Mouse (Mus musculus): ENCODE data around the gene Mx1.

Mx1 gene

GRCm38 (mm10) chr16:97447386-97447785, 15.3 kb downstream of the Mx1 start:
- DNase-seq (ENCODE audit: extremely low spot score), result no peak

GRCm38 (mm10) chr16:97443670-97444263, 18.9 kb downstream of the Mx1 start:
- DNase-seq (ENCODE audit: extremely low spot score), result peak; percentile 58

GRCm38 (mm10) chr16:97441967-97442366, 20.7 kb downstream of the Mx1 start:
- no peak for DNase-seq (ENCODE audit: extremely low spot score)

GRCm38 (mm10) chr16:97438191-97438590, 24.5 kb downstream of the Mx1 start:
- no peak for DNase-seq (ENCODE audit: extremely low spot score)

GRCm38 (mm10) chr16:97437448-97438056, 25.2 kb downstream of the Mx1 start:
- no peak for DNase-seq (ENCODE audit: extremely low spot score)

GRCm38 (mm10) chr16:97434206-97434605, 28.5 kb downstream of the Mx1 start:
- no peak for DNase-seq (ENCODE audit: extremely low spot score)

GRCm38 (mm10) chr16:97431328-97431727, 31.4 kb downstream of the Mx1 start:
- no peak for DNase-seq (ENCODE audit: extremely low spot score)

GRCm38 (mm10) chr16:97430091-97430490, 32.6 kb downstream of the Mx1 start:
- DNase-seq (ENCODE audit: extremely low spot score), result no peak

GRCm38 (mm10) chr16:97428026-97428425, 34.7 kb downstream of the Mx1 start:
- no peak for DNase-seq (ENCODE audit: extremely low spot score)

- DNase-seq (ENCODE audit: extremely low spot score), result no peak
These were observed 39.1 kb downstream of the Mx1 start for GRCm38 (mm10) chr16:97423627-97424026.

- DNase-seq (ENCODE audit: extremely low spot score), result no peak
These were observed 41.0 kb downstream of the Mx1 start for GRCm38 (mm10) chr16:97421671-97422070.

- no peak for DNase-seq (ENCODE audit: extremely low spot score)
These were observed 43.8 kb downstream of the Mx1 start for GRCm38 (mm10) chr16:97418749-97419453.

- DNase-seq (ENCODE audit: extremely low spot score), result peak; percentile 76
These were observed 44.7 kb downstream of the Mx1 start for GRCm38 (mm10) chr16:97417896-97418542.

GRCm38 (mm10) chr16:97405476-97406012, 57.2 kb downstream of the Mx1 start:
- DNase-seq (ENCODE audit: extremely low spot score), result no peak

GRCm38 (mm10) chr16:97402213-97402785, 60.4 kb downstream of the Mx1 start:
- no peak for DNase-seq (ENCODE audit: extremely low spot score)

- DNase-seq (ENCODE audit: extremely low spot score), result no peak
These were observed 61.0 kb downstream of the Mx1 start for GRCm38 (mm10) chr16:97401741-97402140.

- DNase-seq (ENCODE audit: extremely low spot score), result no peak
These were observed 62.7 kb downstream of the Mx1 start for GRCm38 (mm10) chr16:97399991-97400390.

- DNase-seq (ENCODE audit: extremely low spot score), result no peak
These were observed 64.7 kb downstream of the Mx1 start for GRCm38 (mm10) chr16:97397945-97398531.

All from embryo, embryonic 9.5 days (tissue).